ENCODE assay signal across 1 mouse cellular context in the genomic region with DNA sequence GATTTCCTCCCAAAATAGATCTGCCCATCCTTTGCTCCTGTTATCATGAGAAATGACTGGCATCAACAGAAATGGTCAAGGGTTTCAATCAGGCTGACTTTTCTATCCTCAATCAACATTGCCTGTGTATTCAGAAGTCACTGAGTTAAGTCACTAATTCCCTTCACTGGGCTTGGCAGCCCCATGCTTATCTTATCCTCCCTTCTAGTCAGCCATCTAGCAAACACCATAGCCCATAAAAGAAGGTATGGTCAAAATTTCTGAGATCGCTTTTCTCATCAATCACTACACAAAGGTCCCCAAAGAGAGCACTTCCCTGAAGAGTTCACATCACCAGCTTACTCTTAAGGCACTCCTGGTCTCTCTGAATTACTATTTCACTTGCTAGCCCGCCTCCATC.
TF ChIP-seq lines count a peak whose summit lies in the region.

No protein-coding gene starts in this region.

TF ChIP-seq in MEL, 35 proteins besides CTCF, POLR2A, EP300 and RAD21:
- no peak for TF ChIP-seq UBTF (IDR thresholded peaks at IDR 0.05; ENCODE audit: borderline replicate concordance, insufficient read depth, low read depth, low read length)
- no peak for TF ChIP-seq MAFK (IDR thresholded peaks at IDR 0.05; ENCODE audit: borderline replicate concordance, low read depth, low read length)
- 0 out of 2 replicates have a peak, but pooled peaks have one; percentile 2 for TF ChIP-seq TBP (IDR thresholded peaks at IDR 0.05; ENCODE audit: low read depth, low read length)
- TF ChIP-seq GATA1 (IDR thresholded peaks at IDR 0.05; ENCODE audit: low read depth, low read length) = peak; percentile 62
TF ChIP-seq in MEL: peak in this region for 2.
